Mouse (Mus musculus) right cerebral cortex, postnatal 25 days (tissue): ENCODE results near the gene Lrrc7.
A peak's percentile ranks its signal among the peaks of the same experiment; 100 is the strongest.
"Not testable (repeated sequence)": the region's sequence is repeated elsewhere in the genome, so short reads cannot be mapped to it uniquely, and the experiment has no call there.

Experiments
- DNase-seq: peaks from one replicate; pipeline ENCODE4 v3.0.0; 2022

Gene Lrrc7

GRCm38 (mm10) chr3:158163127-158163526 lies 398.9 kb downstream of the Lrrc7 start:
- DNase-seq, result no peak

GRCm38 (mm10) chr3:158161924-158162490 lies 400.0 kb downstream of the Lrrc7 start:
- no peak for DNase-seq

- DNase-seq, result no peak
Observed at GRCm38 (mm10) chr3:158155515-158156286, 406.3 kb downstream of the Lrrc7 start.

- no peak for DNase-seq
Observed at GRCm38 (mm10) chr3:158154134-158154533, 407.9 kb downstream of the Lrrc7 start.

- no peak for DNase-seq
Observed at GRCm38 (mm10) chr3:158148998-158149397, 413.0 kb downstream of the Lrrc7 start.

GRCm38 (mm10) chr3:158140629-158141028 lies 421.4 kb downstream of the Lrrc7 start:
- no peak for DNase-seq

- no peak for DNase-seq
Observed at GRCm38 (mm10) chr3:158137796-158138195, 424.2 kb downstream of the Lrrc7 start.

- DNase-seq, result no peak
Observed at GRCm38 (mm10) chr3:158131672-158132071, 430.3 kb downstream of the Lrrc7 start.

- no peak for DNase-seq
Observed at GRCm38 (mm10) chr3:158131233-158131632, 430.8 kb downstream of the Lrrc7 start.

- no peak for DNase-seq
Observed at GRCm38 (mm10) chr3:158122899-158123298, 439.1 kb downstream of the Lrrc7 start.

GRCm38 (mm10) chr3:158105260-158105659 lies 456.8 kb downstream of the Lrrc7 start:
- DNase-seq, result no peak

GRCm38 (mm10) chr3:158103467-158103866 lies 458.6 kb downstream of the Lrrc7 start:
- no peak for DNase-seq

GRCm38 (mm10) chr3:158102530-158102929 lies 459.5 kb downstream of the Lrrc7 start:
- DNase-seq, result not testable (repeated sequence)

GRCm38 (mm10) chr3:158102043-158102442 lies 460.0 kb downstream of the Lrrc7 start:
- not testable (repeated sequence) for DNase-seq

GRCm38 (mm10) chr3:158093919-158094318 lies 468.1 kb downstream of the Lrrc7 start:
- DNase-seq, result peak; percentile 42

GRCm38 (mm10) chr3:158091601-158092000 lies 470.4 kb downstream of the Lrrc7 start:
- no peak for DNase-seq

- no peak for DNase-seq
Observed at GRCm38 (mm10) chr3:158077828-158078227, 484.2 kb downstream of the Lrrc7 start.

- no peak for DNase-seq
Observed at GRCm38 (mm10) chr3:158077380-158077772, 484.6 kb downstream of the Lrrc7 start.

GRCm38 (mm10) chr3:158076685-158077379 lies 485.2 kb downstream of the Lrrc7 start:
- no peak for DNase-seq

GRCm38 (mm10) chr3:158075004-158075403 lies 487.0 kb downstream of the Lrrc7 start:
- no peak for DNase-seq

GRCm38 (mm10) chr3:158068613-158069263 lies 493.3 kb downstream of the Lrrc7 start:
- no peak for DNase-seq

GRCm38 (mm10) chr3:158067916-158068315 lies 494.1 kb downstream of the Lrrc7 start:
- no peak for DNase-seq

- no peak for DNase-seq
Observed at GRCm38 (mm10) chr3:158065256-158065655, 496.8 kb downstream of the Lrrc7 start.
